Mouse (Mus musculus) erythroblast, embryonic 14.5 days (primary cell): Measurements from ENCODE around the gene Gpr61.

Source experiments
- GATA1 ChIP-seq: IDR thresholded peaks from 2 replicates; pipeline ENCODE4 v1.6.1; 2012; ENCODE audit warnings: low read length, inconsistent platforms, mixed read lengths
- TAL1 ChIP-seq: IDR thresholded peaks from 3 replicates; pipeline ENCODE4 v1.6.1; 2012; ENCODE audit warnings: low read length, inconsistent platforms, mixed read lengths

GRCm38 (mm10) chr3:108193686-108194085, 39.0 kb upstream of the Gpr61 start:
- no peak for TF ChIP-seq TAL1
- TF ChIP-seq GATA1, result no peak
